Mouse (Mus musculus) heart, embryonic 11.5 days (tissue): ENCODE data around the gene Pars2. TPM values are rescaled to one million over a fixed set of nuclear protein-coding genes. Genes with fewer than 3 reads are reported as not detected.

Source experiments
- ATAC-seq: fragments of 200-750 bp; cut with Nextera tagmentation; replicated peaks from 2 replicates; pipeline ENCODE4 v1.8.0; 2017; ENCODE audit warnings: moderate library complexity; ENCODE audit not compliant: insufficient number of reproducible peaks, low FRiP score, low TSS enrichment
- H3K27ac ChIP-seq: fragments of 300-500 bp; sonication (generic); 2 replicates; pipeline ENCODE4 v1.5.1; 2014; ENCODE audit warnings: mild to moderate bottlenecking, low read depth, low read length
- H3K27me3 ChIP-seq: fragments of 300-500 bp; sonication (generic); 2 replicates; pipeline ENCODE4 v1.6.1; 2014; ENCODE audit warnings: mild to moderate bottlenecking, low read length, mixed read lengths; ENCODE audit not compliant: control insufficient read depth, insufficient read depth
- H3K36me3 ChIP-seq: fragments of 300-500 bp; sonication (generic); 2 replicates; pipeline ENCODE4 v1.6.1; 2014; ENCODE audit warnings: mild to moderate bottlenecking, low read length, moderate library complexity, mixed read lengths; ENCODE audit not compliant: control insufficient read depth, insufficient read depth
- H3K4me1 ChIP-seq: fragments of 300-500 bp; sonication (generic); 2 replicates; pipeline ENCODE4 v1.6.1; 2014; ENCODE audit warnings: low read length; ENCODE audit not compliant: control insufficient read depth, insufficient read depth
- H3K4me2 ChIP-seq: fragments of 300-500 bp; sonication (generic); 2 replicates; pipeline ENCODE4 v1.6.1; 2014; ENCODE audit warnings: mild to moderate bottlenecking, moderate library complexity
- H3K4me3 ChIP-seq: fragments of 300-500 bp; sonication (generic); 2 replicates; pipeline ENCODE4 v1.5.1; 2014; ENCODE audit warnings: low read depth, low read length
- H3K9ac ChIP-seq: fragments of 300-500 bp; sonication (generic); 2 replicates; pipeline ENCODE4 v1.6.1; 2014; ENCODE audit warnings: mild to moderate bottlenecking, low read depth, low read length, moderate library complexity
- H3K9me3 ChIP-seq: fragments of 300-500 bp; sonication (generic); replicated peaks from 2 replicates; pipeline ENCODE4 v1.6.1; 2016; ENCODE audit warnings: low read length; ENCODE audit not compliant: control insufficient read depth
- WGBS: fragments of 180-500 bp; shearing (Covaris S2); extraction: QIAGEN DNeasy Blood & Tissue Kit; methylation state at CpG from one replicate; pipeline ENCODE4 v1.1.7; 2014; ENCODE audit not compliant: insufficient replicate concordance; 5-methylcytosine and 5-hydroxymethylcytosine counted together
- polyA plus RNA-seq: library from polyadenylated mRNA; unstranded; fragments of >200 nt; fragmentation: Nextera tagmentation; extraction: Ambion mirVana; gene quantifications from 2 replicates; pipeline ENCODE4 v1.2.1, GENCODE M21; 2014

Pars2 gene
- polyA plus RNA-seq, 1 experiment from 2014 or later = 11.3 TPM

DNA sequence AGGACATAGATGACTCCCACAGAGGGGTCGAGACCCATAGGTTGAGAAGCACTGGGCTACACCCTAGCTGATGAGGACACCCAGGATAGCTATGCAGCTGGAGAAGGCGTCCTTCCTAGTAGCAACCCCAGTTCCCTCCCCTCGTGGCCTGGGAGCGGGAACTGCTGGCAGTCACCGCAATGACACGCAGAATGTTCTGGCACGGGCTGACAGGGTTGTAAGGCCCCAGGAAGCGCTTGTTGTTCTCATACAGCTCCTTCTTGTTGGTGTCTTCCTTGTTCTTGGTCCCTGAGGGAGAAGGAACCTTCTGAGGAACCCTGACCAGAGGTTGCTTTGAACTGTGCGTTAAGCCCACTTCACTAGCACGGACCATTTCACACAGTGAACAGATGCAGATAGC is 53.1 kb downstream of the Pars2 start:
- H3K9me3 ChIP-seq = no peaks in the 10 kb centered on the region
- no peak overlapping the region for H3K4me3 ChIP-seq
- peaks cover 6% of the 10 kb centered on the region; the same call in 1 of the 2 replicates for H3K4me1 ChIP-seq
- no peak overlapping the region for H3K4me2 ChIP-seq
- no peak overlapping the region for H3K27ac ChIP-seq
- WGBS = 78% methylated on average over 10 of the region's 10 CpGs
- no peak for ATAC-seq
- no peaks in the 10 kb centered on the region for H3K36me3 ChIP-seq
- H3K9ac ChIP-seq = no peak overlapping the region
- peaks cover 17% of the 10 kb centered on the region for H3K27me3 ChIP-seq

DNA sequence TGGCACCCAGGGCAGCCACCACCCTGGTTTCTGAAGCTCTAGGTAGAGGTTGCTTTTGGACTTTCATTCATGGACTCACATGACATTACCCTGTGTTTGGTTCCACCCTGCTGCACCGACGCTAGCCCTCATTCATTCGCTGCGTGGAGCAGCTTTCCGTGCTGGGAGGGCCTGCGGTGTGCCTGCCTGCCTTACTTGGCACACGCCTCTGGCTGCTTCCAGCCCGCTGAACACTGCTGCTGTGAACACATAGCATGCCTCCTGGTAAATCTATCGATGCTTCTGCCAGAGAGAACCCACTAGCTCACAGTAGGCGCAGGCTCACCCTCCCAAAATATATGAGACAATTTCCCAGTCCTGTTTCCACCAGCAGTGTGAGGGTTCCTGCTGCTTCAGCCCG is 53.5 kb downstream of the Pars2 start:
- Histone ChIP-seq H3K36me3 (no peaks in the 10 kb centered on the region), H3K4me3 (no peak overlapping the region), H3K4me1 (peaks cover 6% of the 10 kb centered on the region; the same call in 1 of the 2 replicates), H3K9me3 (no peaks in the 10 kb centered on the region), H3K4me2 (no peak overlapping the region), H3K27me3 (peaks cover 17% of the 10 kb centered on the region), H3K27ac (no peak overlapping the region), H3K9ac (no peak overlapping the region)
- WGBS = 73% methylated on average over 11 of the region's 11 CpGs
- no peak for ATAC-seq

Other genes starting within 250 kb of the Pars2 start
- gene Pcsk9, start 186.7 kb upstream of the Pars2 start, polyA plus RNA-seq = 0.35 and 0.92 TPM in 2 replicates
- gene Bsnd, start 158.8 kb upstream of the Pars2 start, polyA plus RNA-seq = not detected in 2 replicates
- gene Dhcr24, start 90.0 kb upstream of the Pars2 start, polyA plus RNA-seq = 16.1 and 22.1 TPM in 2 replicates
- 0.34 and 1.3 TPM in 2 replicates for gene Lexm, start 33.8 kb upstream of the Pars2 start, polyA plus RNA-seq
- 0.43 and 0.66 TPM in 2 replicates for gene Ttc22, start 28.6 kb upstream of the Pars2 start, polyA plus RNA-seq
- gene Ttc4, start 27.9 kb downstream of the Pars2 start, polyA plus RNA-seq = 54.2 and 62.5 TPM in 2 replicates
- 0.17 and 0.38 TPM in 2 replicates for gene Mroh7, start 79.9 kb downstream of the Pars2 start, polyA plus RNA-seq
- gene Fam151a, start 82.8 kb downstream of the Pars2 start, polyA plus RNA-seq = 0.11 TPM in 1 of 2 replicates, not detected in the other
- 3.0 and 4.3 TPM in 2 replicates for gene Acot11, start 153.9 kb downstream of the Pars2 start, polyA plus RNA-seq